Mouse (Mus musculus) right cerebral cortex, postnatal 14 days (tissue): ENCODE measurements around the gene Olfr730.

Experiments
- DNase-seq: peaks from one replicate; pipeline ENCODE4 v3.0.0; 2022

Gene Olfr730

DNA sequence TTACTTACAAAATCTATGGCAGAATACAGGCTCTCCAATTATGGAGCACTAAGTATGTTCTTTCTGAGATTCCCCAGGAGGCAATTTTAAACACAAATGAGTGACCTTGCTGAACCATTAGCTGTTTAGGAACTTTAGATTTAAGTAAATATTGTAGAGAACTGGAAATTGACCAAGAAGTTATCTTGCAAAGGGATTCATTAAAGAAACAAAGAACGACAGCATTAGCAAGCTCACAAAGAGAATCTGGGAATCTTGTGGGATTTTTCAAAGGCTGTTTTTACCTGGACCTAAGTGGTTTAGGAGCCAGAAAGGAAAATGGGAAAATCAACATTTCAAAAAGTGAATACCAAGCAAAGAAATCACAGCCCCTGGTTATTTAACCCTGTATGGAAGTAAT, at the start of gene Olfr730:
TSS of gene Olfr730 (minus strand) at position 101 of the 400 bp plus-strand sequence.
- no peak for DNase-seq

DNA sequence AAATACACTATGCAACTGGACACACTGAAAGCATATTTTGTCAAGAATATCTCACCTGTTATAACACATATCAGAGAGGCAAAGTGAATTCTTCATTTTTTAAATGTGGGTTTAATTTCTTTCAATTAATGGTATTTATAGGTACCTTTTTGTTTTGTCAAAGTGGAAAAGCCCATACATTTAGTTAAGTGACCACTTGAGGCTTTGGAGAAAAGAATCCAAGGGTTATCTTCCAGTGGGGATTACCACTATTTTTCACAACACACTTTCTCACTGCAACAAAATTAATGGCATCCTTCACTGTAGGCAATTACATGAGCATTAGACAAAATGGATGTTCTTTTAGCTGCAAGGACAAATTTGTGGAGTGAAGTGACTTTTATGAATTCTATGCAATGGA, 35.2 kb downstream of the Olfr730 start, which contains the start of gene Olfr729:
TSS of gene Olfr729 (minus strand) at position 101 of the 400 bp plus-strand sequence.
- no peak for DNase-seq

- no peak for DNase-seq
Measured at GRCm38 (mm10) chr14:50142580-50142979, 45.4 kb downstream of the Olfr730 start, which contains the start of gene Olfr728. TSS of gene Olfr728 (minus strand) at chr14:50142680.
